Mouse (Mus musculus) E14TG2a.4 (cell line): ENCODE results near the gene Tex261.

Source experiments
- CTCF ChIP-seq: conservative IDR thresholded peaks from 2 replicates; pipeline ENCODE4 v1.5.1; 2014; ENCODE audit warnings: low read length
- NANOG ChIP-seq: IDR thresholded peaks from 2 replicates; pipeline ENCODE4 v1.6.1; 2014; ENCODE audit warnings: borderline replicate concordance, low read length, mixed read lengths
- POU5F1 ChIP-seq: IDR thresholded peaks from 2 replicates; pipeline ENCODE4 v1.6.1; 2014; ENCODE audit warnings: low read length, borderline replicate concordance

- TF ChIP-seq CTCF, result no peak
- TF ChIP-seq NANOG, result no peak
- no peak for TF ChIP-seq POU5F1
Measured at GRCm38 (mm10) chr6:83762880-83763431, 12.7 kb downstream of the Tex261 start.
